Mouse (Mus musculus) T-cell, adult 66 days (primary cell): ENCODE data around the gene Rnf185. TPM values are rescaled to one million over a fixed set of nuclear protein-coding genes. Genes with fewer than 3 reads are reported as not detected.

Experiments
- total RNA-seq, 2 experiments: library from RNA; stranded (reverse); gene quantifications; 3 replicates in 1 of 2; 4 replicates in 1 of 2; pipeline ENCODE4 v1.2.4; 2023

Rnf185 gene
- 10 to 100 TPM; 13.0 to 18.8 TPM for total RNA-seq

DNA sequence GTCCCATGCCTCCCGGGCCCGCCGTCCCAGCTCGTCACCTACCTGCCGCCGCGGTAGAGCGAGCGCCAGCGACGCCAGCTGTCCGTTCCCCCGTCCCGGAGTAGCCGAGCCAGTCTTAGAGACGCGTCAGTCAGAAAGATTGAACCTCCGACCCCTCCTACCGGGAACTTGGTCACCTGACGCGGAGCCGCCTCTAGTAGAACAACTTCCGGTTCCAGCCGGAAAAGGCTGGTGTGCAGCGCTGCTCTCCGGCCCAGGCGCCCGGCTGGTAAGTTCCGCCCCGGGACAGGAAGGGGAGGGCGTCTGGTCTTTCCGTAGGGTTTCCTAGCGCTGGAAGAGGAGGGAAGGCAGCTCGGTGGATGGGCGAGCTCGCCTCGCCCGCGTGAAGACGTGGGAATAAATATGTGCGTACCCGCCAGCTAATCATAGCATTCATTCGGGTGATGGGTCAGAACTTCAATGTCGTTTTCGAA is at the start of gene Rnf185:
Gene Rnf185 (minus strand): TSS at position 197 of the 473 bp plus-strand sequence.

DNA sequence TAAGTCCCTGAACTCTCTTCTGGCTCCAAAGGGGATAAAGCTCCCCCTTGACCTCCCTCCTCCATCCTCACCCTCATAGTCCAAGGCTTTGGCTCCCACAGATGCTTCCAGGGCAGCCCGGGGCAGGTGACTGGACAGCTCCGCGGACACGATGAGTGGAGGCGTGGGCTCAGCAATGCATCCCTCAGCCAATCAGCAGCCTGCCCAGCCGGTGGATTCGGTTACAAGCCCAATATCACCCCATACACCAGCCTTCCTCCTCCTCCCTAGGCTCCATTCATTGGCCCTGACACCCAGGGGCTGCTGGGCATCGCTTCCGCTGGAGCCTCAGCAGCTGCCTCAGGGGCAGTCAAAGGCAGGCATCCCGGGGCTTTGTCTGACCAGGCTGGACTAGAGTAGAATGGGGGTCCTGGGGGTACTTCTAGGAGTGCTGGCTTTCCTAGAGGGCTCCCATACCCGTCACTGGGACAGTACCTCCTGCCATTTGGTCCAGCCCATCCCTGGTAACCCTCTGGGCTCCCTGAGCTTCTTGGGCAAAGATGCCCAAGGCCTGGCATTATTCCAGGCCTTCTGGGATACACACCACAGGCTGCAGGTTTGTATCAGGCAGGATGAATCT is 35.9 kb upstream of the Rnf185 start, which contains the start of gene Pla2g3:
Gene Pla2g3 (plus strand): TSS at position 333 of the 619 bp plus-strand sequence.

DNA sequence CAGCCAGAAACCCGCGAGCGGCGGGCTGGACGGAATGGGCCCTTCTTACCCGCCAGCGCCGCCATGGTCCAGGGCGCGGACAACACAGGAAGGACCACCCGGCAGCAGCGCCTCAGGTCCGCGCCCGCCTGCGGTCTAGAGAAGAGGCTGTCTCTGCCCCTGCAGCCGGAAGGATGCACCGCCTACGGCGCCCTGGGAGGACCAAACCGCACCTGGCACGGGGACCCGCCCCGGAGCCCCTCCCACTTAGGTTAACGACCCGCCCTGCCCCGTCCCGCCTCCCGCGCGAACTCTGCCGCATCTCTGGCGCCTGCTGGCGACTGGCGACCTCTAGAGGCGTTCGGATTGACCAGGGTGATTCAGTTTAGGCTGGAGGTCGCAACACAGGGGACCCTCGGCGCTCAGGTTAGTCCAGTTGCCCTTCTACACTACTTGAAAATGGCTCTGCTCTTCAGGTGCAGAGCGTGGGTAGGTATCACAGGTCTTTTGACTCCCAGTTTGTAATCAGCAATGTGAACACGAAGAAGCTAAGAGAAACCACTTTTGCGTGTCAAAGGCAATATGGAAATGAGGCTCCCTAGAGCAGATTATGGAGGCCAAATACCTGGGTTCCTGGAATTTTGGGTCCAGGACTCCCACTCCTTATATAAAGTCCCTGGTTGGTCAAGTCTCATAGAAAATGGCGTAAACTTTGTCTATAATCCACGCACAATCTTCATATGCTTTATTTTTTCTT is 43.0 kb downstream of the Rnf185 start, which contains the start of gene Limk2:
Gene Limk2 (minus strand): TSS at position 193 of the 736 bp plus-strand sequence.

Other genes starting within 250 kb of the Rnf185 start
- gene Eif4enif1, start 250.0 kb downstream of the Rnf185 start, total RNA-seq, result 10 to 100 TPM; 79.6 to 88.3 TPM
- 10 to 100 TPM; 67.6 to 77.4 TPM for gene Drg1, start 185.9 kb downstream of the Rnf185 start, total RNA-seq
- gene Patz1, start 163.5 kb downstream of the Rnf185 start, total RNA-seq, result 10 to 100 TPM; 87.2 to 87.9 TPM
- gene Pik3ip1, start 122.0 kb downstream of the Rnf185 start, total RNA-seq, result 100 to 1,000 TPM; 288 to 304 TPM
- gene Limk2, start 43.2 kb downstream of the Rnf185 start, total RNA-seq, result 100 to 1,000 TPM; 123 to 131 TPM
- under 1 TPM in 1 of 2 experiments, not detected in 1; 0.29 TPM for gene Pla2g3, start 35.9 kb upstream of the Rnf185 start, total RNA-seq
- gene Inpp5j, start 52.5 kb upstream of the Rnf185 start, total RNA-seq, result not detected
- under 1 TPM in 1 of 2 experiments, not detected in 1; 0.41 TPM for gene Selenom, start 62.3 kb upstream of the Rnf185 start, total RNA-seq
- gene Smtn, start 88.2 kb upstream of the Rnf185 start, total RNA-seq, result 1 to 10 TPM; 1.1 to 1.2 TPM
- gene Morc2a, start 196.8 kb upstream of the Rnf185 start, total RNA-seq, result 10 to 100 TPM; 54.1 to 59.9 TPM